Mouse (Mus musculus) adrenal gland, postnatal 36 days (tissue): Measurements from ENCODE around the gene E130208F15Rik. TPM values are rescaled to one million over a fixed set of nuclear protein-coding genes. Genes with fewer than 3 reads are reported as not detected.

ENCODE experiments used
- DNase-seq, 2 experiments: peaks; one replicate each; pipeline ENCODE4 v3.0.0; 2021; ENCODE audit warnings: mixed read lengths in 1 of 2
- total RNA-seq, 2 experiments: library from RNA; stranded (reverse); gene quantifications; 2 replicates each; pipeline ENCODE4 v1.2.3; 2021

The E130208F15Rik gene
- total RNA-seq, 2 experiments from 2014 or later = 0.93 to 1.3 TPM

DNA sequence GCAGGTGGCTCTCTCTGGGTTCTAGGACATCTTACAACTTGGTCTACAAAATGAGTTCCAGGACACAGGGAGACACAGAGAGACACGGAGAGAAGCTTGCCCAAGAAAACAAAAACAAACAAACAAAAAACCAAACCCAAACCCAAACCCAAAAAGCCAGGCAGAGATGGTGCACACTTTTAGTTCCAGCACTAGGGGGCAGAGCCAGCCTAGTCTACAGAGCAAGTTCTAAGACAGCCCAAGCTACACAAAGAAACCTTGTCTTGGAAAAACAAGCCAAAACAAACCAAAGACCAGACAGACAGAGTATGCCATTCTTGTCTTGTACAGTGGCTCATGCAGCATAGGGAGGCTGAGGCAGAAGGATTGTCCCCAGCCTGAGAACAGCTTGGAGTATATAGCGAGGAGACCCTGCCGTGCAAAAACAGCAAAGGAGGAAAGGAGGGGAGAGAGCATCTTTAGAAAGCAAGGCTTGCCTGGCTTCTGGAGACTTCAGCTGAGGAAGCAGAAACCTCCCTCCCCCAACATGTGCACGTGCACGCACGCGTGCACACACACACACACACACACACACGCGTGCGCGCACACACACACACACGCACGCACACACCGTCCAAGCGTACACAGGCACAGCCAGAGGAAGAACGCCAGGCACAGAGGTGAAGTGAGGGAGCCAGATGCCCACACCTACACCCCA is 15.3 kb upstream of the E130208F15Rik start:
- peak in 1 of 2 experiments; percentile 34 for DNase-seq

DNA sequence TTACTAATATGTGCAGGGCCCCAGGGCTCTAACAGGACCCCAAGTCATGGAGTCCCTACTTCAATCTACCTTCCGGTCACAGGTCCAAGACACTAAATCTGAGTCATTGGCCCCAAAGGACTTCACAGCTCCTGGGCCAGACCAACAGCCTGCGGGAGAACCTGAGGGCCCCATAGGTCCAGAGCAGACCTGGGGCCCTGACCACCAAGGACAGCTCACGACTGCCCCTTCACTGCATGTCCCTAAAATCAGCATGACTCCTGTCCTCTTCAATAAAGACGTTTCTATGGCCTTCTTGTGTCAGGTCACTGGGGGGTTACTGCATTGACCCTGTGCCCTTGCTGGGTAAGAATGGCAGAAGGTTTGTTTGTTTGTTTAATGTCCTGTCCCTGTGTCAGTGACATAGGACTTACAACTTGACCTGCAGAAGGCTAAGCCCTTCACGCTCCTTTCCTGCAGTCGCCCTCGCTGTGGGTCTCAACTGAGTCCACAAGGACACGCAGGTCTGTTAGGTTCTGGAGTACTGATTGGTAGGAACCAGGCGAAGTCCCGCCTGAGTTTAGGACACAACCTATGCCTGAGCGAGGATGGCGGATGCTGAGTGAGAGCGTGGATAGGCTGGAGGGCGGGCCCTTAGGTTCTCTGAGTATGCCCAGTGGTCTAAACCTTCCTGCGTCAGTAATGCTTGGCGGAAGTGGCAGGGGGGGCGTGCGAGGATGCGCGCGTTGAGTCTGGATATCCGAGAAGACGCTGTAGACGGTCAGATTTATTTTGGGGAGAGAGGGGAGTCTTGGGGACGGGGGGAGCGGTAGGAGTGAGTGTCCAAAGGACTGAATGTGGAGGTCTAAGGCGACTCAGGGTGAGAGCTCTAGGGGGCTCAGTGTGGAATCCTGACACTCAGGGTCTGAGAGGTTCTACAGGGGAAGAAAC is 13.2 kb upstream of the E130208F15Rik start, which contains the start of gene Alkbh6:
Gene Alkbh6 (plus strand): TSS at position 642 of the 930 bp plus-strand sequence.
- peak; percentile 95 for DNase-seq

DNA sequence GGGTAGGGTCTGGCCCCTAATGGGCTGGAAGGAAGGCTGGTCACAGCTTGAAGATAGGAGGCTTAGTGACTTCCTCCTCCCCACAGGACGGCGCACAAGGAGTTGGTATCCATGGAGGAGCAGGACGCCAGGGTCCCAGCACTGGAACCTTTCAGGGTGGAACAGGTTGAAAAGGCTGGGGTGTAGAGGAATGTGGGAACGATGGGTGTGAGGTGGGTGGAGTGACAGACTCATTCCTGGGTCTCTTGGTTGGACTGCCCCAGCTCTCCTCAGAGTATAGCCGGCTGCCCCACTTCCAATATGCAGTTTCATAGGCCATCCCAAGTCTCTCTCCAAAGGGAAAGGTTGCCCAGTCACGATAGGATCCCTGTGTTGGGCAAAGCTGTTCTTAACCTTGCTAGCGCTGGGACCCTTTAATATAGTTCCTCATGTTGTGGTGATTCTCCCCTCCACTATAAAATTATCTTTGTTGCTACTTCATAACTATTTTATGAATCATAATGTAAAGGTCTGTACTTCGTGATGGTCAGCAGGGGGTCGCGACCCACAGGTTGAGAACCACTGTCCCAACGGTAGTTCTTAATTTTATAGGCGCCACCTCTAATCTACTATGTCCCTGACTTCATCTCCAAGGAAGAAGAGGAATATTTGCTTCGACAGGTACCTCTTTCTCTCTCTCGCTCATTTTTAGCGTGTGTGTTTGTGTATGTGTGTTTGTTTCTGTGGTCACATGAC is 12.0 kb upstream of the E130208F15Rik start:
- no peak for DNase-seq

DNA sequence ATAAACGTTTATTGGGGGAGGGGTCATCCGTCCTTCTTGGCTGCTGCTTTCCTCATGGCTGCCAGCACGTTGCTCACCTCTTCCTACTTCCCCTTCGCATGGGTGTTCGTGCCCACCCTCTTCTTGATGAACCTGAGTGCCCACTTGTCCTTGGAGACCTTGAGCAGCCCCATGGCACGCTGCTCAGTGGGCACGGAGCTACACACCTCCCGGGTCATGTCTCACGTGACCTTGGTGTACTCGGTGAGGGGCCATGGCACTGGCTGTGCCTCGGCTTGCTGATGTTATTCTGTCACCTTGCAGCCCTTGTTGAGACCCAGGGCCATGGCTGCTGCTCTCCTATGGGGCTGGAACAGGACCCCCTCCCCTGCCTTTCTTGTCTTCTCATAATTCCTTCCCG is 11.4 kb upstream of the E130208F15Rik start:
- no peak for DNase-seq

DNA sequence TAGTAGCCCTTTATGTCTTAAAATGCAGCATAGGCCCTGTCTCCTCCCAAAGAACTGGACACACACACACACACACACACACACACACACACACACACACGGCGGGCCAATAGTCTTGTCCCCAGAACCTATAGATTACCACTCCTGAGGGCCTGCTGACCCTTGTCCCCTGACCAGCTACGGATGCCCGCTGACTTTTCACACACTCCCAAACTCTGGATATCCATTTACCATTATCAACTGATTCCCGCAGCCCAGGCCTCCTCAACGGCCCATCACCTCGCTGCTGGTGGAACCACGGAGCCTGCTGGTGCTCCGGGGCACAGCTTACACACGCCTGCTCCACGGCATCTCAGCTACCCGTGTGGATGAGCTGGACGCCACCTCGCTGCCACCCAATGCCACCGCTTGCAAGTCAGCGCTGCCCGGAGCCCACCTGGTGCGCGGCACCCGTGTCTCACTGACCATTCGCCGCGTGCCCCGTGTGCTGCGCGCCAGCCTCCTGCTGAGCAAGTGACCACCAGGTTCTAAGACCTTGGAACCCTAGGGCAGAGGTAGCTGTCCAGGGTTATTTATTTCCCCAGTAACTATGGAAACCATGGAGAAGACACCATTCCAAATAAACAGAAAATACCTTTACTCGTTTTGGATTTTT is 7.7 kb upstream of the E130208F15Rik start:
- no peak for DNase-seq

- peak in 1 of 2 experiments; percentile 26 for DNase-seq
These were observed 6.8 kb upstream of the E130208F15Rik start, which contains the start of gene Syne4 for GRCm38 (mm10) chr7:30314721-30315155. Gene Syne4 (plus strand): TSS chr7:30314807.

DNA sequence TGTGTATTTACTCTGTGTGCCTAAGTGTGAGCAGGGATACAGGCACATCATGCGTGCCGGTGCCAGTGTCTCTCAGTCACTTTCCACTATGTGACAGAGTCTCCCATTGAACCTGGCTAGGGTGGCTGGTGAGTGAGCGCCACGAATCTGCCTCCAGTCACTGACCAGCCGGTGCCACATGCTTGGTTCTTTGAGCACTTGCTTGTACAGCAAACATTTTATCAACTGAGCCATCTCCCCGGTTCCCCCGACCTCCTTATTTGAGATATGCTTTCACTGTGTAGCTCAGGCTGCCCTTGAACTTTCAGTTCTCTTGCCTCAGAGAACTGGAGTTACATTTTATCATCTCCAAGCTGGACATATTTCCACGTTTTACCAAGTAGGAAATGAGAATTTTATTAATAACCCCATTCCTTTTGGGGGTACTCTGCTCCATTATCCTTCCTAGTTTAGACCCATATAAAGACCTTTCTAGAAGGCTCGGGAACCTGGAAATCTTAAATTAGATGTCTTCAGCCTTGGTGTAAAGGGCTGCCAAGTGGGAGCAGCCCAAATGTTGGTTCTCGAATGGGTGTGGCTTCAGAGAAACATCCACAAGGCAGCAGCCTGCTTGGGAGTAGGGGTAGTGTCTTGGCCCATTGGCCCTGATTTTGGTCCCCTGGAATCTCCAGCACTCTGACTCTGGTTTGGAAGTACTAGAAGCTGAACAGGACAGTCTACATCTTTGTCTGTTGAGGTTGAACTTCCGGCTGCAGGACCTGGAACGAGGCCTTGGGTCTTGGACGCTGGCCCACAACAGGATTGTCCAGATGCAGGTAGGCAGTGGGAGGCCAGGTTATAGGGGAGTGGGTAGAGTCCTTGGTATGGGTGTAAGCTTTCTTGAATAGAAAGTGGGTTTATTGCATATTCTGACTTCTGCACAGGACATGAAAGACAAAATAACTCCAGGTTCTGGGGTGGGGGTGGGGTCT is 5.7 kb upstream of the E130208F15Rik start:
- peak in 1 of 2 experiments; percentile 31 for DNase-seq

GRCm38 (mm10) chr7:30318142-30318541 is 3.4 kb upstream of the E130208F15Rik start:
- DNase-seq = no peak

- DNase-seq = no peak
These were observed 594 bp upstream of the E130208F15Rik start for GRCm38 (mm10) chr7:30320946-30321345.

GRCm38 (mm10) chr7:30322285-30322667 is 736 bp downstream of the E130208F15Rik start:
- peak; percentile 98 for DNase-seq

DNA sequence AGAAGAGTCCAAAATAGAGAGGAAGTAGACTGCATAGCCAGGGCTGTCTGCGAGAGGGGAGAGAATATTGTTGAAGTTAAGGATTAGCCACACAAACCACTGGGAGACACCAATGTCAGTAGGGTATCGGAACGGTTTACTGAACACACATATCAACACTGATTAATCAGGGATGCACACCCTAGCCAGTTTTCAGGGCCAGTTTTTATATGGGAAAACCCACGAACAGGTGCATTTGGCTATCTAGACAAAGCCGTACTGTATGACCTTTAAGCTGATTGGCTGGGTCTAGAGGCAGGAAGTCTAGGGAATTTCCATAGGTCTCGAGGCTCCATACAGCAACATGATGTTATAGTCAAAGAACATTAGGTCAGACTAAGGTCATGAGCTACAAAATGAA is 1.3 kb downstream of the E130208F15Rik start:
- DNase-seq = no peak

GRCm38 (mm10) chr7:30323795-30324194 is 2.3 kb downstream of the E130208F15Rik start, which contains the start of gene Sdhaf1:
Gene Sdhaf1 (minus strand): TSS chr7:30323895.
- no peak for DNase-seq

- no peak for DNase-seq
These were observed 2.9 kb downstream of the E130208F15Rik start for GRCm38 (mm10) chr7:30324300-30324944.

DNA sequence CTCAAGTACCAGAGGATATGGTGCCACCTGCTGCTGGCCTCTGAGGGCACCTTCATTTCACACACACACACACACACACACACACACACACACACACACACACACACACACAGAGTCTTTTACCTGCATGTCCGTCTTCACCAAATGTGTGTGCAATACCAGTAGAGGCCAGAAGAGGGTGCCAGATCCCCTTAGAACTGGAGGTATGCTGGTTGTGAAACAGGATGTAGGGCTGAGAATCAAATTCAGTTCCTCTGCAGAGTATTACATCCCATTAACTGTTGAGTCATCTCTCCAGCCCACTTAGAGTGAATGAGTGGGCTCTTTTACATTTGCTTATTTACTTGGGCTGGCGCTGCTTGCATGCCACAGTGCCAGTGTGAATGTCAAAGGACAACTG is 3.8 kb downstream of the E130208F15Rik start:
- peak; percentile 35 to 41 for DNase-seq

- no peak for DNase-seq
These were observed 4.9 kb downstream of the E130208F15Rik start for GRCm38 (mm10) chr7:30326427-30326826.

DNA sequence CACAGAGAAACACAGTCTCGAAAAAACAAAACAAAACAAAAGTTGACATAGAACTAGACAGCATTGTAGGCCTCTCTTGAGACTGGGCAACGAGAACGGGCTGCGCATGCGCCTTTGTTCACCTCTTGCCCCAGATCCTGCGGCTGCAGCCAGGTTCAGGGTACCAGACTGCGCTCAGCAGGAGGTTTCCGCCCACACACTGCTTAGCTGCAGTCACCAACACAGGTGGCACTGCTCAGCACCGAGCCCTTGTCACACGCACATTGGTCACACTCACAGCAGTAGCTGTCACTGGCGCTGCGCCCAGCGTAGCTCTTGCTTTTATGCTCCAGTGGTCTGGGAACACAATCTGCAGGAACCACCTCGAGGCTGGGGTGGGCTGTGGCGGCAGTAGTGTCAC is 5.6 kb downstream of the E130208F15Rik start:
- no peak for DNase-seq

GRCm38 (mm10) chr7:30328379-30328778 is 6.8 kb downstream of the E130208F15Rik start:
- no peak for DNase-seq

- peak; percentile 72 to 82 for DNase-seq
These were observed 10.3 kb downstream of the E130208F15Rik start for GRCm38 (mm10) chr7:30331887-30332286.

GRCm38 (mm10) chr7:30332622-30333259 is 11.2 kb downstream of the E130208F15Rik start:
- DNase-seq = no peak
